Mouse (Mus musculus) regulatory T cell (primary cell): ENCODE results near the gene Hlx.

Experiments
- in situ Hi-C: fragments of 300-600 bp; cut with MboI, MseI; formaldehyde crosslinking; loops from one replicate; pipeline ENCODE4 v1.15.1; 2025; ENCODE audit warnings: high pct_unique_total_duplicates

Hlx gene

DNA sequence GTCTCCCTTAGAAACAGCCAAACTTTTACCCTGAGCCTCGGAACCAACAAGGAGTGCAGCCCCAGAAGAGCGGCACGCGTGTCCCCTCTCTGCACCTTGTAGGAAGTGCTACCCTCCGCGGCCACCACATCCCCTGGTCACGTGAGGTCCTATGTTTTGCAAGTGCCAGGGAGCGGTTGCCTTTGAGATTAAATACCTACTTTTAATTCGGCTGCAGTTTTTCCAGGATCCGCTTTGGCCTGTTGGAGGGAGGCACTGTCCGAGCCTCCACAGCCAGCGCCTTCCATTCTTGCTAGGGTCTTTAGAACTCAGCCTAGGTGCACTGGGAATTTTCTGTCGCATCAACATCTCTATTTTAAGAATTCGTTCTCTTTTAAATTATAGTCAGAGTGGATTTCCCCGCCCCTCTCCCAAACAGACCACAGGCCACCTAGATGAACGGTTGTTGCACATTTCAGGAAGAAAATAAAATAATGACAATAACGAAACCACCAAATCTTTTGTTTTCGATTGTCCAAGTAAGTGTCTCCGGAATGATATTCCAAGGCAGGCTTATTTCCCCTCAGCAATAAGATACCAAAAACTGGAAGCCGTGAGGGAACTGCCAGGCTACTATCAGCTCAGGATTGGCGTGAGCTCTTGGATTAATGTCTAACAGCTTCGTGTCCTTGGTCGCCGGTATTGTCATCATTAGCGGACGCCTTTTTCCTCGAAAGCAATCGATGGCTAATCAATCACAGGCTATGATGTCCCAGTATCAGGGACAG, 1.1 kb upstream of the Hlx start:
- in situ Hi-C loops, result loop anchor here (5.0 kb wide), 2 partner anchors 286 to 471 kb away; no protein-coding TSS in a partner anchor

DNA sequence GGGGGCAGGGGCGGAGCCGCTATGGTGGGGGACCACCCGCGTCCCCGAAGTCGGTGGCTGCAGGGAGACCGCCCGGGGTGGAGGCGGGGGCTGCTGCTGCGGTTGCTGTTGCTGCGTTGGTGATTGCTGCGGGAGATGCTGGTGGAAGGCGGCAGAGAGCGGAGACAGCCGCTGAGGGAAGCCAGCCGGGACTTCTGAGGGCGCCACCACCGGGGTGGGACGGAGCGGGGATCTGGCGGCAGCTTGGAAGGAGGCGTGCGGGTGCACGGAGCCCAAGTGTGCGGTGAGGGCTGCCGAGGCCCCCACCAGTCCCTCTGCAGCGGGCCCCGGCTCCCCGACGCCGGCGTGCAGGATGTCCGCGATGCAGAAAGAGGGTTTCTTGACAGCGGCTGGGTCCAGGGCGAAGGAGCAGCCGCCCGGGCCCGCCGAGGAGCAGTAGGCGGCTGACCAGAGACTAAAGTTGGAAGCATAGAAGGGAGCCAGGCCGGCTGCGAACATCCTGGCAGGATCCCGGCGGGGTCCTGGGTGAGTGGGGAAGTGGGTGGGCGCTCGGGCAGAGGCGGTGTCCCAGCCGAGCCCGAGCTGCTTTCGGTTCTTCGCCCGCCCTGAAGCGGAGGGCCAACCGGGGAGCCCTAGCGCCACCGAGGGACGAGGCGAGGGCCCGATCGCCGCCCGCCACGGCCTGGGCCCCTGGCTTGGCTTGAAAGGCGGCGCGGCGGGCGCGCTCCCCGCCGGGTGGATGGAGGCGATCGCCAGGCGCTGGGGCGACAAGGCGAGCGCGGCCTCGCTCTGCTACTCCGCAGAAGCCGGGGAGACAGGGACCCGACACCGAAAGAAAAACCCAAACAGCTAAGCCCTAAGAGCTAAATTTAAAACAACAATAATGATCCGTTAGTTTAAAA, 524 bp downstream of the Hlx start:
- in situ Hi-C loops, result loop anchor here (5.0 kb wide), 2 partner anchors 285 to 470 kb away; no protein-coding TSS in a partner anchor

DNA sequence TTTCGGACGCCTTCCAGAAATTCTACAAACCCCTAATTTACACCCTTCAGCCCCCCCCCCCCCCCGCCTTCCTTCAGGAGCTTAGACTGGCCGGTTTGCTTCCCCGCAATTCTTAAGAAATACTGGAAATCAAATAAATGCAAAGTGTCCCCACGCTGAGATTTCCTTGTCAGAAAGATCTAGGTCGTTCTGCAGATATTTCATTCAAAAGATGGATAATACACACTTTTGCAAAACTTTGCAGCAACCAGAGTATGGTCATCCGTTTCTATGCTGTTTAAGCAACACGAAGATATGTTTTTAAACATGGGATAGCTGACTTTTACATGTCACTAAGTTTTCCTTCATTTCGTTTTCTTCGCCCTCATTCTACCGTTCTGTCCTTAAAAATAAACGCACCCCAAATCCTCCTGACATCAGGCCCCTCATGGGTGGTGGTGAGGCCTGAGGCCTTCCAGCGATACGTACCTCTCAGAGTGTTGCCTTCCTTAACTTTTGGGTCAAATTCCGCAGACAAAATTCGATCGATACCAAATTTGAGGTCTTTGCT, 1.3 kb downstream of the Hlx start:
- in situ Hi-C loops, result loop anchor here (5.0 kb wide), 2 partner anchors 284 to 469 kb away; no protein-coding TSS in a partner anchor

DNA sequence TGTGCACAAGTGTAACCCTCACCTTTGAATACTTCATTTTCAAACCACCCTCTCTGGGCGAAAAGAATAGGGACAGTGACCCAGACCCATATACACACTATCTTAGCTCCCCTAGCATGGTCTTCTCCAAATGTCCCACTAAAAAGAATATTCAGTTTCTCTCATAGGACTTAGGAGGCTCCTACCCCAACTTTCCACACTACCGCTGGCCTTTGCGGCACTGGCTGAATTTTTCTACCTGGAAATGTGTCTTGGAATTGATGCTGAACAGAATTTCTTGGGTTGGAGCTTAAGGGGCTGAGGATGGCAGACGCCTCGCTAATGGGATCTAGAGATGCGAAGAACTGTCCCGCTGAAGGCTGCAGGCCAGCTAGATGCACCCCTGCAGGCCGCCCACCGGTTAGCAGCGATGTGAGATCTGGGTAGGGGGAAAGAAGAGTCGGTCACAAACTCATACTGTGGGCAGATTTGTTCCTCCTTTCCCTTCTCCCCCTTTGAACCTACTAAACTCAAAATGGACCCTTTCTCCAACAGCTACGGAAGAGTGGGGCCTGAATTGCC, 1.9 kb downstream of the Hlx start:
- in situ Hi-C loops, result loop anchor here (5.0 kb wide), 2 partner anchors 283 to 468 kb away; no protein-coding TSS in a partner anchor

DNA sequence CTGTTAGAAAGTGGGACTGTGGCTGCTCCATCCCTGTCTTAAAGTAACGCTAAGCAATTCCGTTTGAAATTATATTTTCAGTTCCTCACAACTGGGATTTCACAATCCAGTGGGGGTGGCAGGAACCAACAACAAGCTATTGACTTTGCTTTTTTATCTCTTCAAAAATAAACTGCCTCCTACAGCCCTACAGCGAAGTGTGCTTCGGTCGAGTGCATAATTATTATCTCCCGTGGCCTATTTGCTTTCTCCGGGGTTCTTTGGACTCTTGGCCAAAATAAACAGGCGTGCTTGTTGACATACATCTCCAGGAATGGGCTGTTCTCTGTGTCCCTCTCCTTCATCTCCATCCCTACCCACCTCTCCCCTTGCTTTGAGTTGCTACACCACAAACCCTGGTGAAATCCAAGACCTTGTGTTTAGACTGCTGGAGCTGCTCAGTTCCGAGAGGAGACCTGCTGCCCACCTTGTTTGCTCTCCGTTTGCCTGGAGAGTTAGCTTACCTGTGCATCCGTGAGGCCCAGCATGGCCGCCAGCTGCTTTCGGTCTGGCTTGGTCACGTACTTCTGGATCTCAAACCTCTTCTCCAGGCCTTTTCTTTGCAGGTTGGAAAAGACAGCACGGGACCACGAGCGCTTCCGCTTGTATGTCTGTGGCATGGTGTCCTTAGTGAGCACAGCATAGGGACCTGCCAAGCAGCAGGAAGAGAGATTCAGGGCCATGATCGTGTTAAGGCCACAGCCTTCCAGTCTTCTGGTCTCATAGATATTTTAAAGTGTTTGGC, 2.9 kb downstream of the Hlx start:
- in situ Hi-C loops, result loop anchor here (5.0 kb wide), 2 partner anchors 282 to 467 kb away; no protein-coding TSS in a partner anchor

DNA sequence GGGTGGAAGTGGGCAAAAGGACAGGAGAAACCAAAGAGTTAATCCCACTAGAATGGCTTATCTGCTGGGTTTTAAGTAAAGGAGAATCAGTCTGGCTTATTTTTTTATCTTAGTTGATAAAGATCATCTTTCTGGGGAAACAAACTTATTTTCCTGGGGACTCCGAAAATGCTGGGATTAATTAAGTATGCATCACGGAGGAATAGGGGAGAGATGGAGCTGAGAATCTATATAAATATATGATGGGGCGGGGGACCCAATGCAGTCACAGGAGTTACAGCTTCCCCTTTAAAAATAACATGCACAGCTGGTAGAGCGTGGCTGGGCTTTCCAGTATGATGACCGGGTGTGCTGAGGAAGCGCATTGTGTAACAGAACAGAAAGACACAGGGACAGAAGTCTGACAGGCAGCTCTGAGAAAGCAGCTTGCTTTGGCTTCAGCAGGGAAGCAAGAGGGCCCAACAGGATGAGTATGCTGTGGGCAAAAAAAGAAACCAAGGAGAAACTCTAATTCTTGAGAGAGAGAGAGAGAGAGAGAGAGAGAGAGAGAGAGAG, 3.8 kb downstream of the Hlx start:
- in situ Hi-C loops, result no loop called here

DNA sequence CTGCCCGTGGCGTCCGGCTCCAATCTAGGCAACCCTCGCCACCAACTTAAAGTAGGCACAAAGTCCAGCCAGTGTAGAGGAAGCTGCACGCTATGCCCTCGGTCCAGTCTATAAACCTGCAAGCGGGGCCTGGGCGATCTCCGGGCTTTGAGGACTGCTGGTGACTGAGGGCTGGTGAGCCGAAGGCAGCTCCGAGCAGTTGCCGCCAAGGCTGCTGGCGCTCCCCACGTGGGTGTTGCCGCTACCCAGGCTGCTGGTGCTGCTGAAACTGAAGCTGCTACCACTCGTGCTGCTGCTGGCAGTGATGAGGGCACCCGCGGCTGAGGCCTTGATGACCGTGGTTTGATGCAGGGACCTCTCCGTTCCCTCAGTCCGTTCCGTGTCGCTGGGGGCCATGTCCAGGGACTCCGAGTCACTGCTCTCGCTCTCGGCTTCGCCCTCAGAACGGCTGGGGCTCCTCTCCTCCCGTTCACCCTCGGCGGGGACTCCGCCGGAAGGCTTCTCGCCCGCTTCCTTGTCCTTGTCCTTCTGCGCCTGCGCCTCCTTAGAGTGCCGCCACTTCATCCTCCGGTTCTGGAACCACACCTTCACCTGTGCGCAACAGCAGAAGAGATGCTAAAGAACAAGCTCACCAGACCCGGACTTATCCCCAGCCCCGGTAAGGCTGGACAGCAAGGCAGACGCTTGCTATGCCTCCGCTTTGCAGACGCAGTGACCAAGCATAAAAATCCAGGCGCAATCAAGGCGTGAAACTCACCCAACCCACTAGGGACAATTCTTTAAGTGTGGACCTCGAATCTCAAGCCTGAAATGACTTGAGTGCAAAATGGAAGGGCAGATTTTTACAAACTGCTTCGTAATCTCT, 4.8 kb downstream of the Hlx start:
- in situ Hi-C loops, result no loop called here

DNA sequence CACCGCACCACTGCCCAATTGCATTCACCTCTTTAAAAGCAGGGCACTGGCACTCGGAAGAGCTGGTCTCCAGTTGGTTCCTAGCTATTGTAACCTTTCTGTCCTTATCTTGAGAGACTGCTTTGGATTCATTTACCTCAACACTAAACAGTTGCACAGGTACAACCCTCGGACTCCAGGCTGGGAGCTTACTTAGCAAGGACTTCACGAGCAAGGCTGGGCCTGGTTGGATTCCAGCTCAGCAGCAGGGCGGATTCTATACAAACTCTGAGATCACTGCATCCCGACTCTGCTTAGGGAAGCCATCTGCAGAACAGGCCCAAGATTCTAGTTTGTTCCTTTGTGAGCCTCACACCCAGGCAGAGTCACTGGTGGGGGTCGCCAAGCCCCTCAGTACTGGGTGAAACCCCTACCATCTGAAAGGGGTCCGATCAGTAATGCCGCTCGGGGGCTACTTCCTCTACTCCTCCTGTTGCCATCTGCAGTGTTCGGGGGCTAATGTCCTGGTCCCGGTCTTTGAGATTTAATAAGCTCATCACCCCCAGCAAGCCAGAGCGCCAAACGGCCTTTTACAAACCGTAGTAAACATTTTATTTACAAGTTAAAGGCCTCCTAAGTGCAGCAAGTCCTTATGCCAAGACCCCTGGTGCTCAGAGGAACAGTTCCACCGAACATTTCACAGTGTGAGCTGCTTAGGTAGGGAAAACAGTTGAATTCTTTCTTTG, 5.7 kb downstream of the Hlx start:
- in situ Hi-C loops, result no loop called here

DNA sequence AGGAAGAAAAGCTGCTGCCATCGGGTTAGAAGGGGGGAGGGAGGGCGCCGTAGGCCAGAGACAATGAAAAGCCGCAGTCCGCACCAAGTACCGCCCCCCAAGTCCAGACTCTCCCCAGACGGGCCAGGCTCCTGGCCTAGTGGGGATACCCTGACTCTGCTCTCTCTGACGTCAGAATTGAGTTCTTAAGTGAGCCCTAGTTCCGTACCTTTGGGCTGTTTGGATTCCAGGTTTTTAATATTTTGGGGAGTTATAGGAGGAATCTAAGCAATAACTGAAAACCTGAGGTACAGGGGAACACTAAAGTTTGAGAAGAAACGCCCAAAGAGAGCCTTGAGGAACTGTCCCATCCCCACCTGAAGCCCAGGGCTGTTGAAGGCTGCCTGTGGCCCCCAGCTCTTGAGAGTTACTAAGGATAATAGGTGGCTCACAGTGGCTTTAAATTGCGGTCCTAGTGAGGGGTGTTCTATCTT, 7.1 kb downstream of the Hlx start:
- in situ Hi-C loops, result no loop called here

DNA sequence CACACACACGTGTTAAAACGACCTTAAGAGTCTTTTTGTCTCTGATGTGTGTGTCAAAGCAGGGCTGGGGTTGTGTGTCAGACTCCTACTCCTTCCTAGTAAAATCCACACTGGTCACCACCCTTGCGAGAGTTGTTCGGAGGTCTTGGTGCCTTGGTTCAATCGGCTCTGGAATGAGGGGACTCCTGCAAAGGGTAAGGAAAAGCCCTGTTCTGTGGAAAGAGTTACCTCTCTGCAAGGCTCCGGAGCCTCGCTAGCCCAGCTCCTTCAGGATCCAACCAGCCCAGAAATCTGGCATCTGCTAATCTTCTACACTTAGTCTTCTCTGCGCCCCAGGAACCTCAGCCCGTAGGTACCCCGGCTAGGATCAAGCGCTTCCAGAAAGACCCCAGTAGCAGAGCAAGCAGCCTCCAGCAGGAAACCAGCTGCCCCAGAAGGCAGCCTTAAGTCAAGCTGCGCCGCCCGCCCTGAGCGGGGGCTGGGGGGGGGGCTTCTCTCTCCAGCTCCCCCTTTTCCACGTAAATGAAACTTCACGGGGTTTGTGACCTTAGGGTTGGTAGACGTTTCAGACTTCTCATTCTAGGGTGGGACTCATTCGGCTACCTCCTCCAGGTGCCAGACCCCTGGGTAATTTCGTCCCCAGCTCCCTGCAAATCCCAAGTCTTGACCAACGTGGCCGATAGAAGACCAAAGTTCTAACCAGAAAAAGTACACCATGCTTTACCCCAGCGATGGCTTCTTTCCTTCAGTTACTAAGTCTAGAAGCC, 7.7 kb downstream of the Hlx start:
- in situ Hi-C loops, result no loop called here

DNA sequence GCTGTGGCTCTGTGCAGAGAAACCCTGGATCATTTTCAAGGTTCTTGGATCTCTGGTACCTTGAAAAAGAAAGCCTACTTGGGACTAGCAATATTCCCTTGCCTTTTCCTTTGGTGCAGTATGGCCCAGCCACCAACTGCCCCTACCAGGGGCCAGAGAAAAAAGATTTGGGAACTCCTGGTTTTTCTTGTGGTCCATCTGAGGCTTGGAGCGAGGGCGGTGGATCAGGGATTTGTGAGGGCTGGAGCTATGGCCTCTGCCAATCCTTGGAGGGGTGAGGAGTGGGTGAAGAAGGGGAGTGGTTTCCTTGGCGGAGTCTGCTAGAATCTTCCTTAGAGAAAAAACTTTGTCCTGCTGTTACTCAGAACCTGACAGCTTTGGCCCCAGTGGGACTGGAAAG, 8.5 kb downstream of the Hlx start:
- in situ Hi-C loops, result no loop called here

DNA sequence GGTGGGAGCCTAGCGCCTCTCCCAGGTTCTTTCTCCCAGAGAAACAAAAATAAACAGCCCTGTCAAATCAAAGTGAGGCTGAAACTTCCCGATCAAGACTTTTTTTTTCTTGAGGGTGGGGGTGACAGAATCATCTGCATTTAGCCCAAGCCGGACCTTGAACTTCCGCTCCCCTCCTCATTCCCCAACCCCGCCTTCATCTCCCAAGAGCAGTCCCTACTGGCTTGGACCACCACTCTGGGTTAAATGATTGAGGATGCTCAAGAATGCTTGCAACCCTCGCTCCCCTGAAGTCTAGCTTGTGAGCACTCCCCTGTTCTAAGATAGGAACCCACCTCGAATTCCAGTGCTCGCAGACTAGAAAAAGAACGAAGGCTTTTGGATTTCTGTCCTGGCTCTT, 11.3 kb downstream of the Hlx start:
- in situ Hi-C loops, result no loop called here

DNA sequence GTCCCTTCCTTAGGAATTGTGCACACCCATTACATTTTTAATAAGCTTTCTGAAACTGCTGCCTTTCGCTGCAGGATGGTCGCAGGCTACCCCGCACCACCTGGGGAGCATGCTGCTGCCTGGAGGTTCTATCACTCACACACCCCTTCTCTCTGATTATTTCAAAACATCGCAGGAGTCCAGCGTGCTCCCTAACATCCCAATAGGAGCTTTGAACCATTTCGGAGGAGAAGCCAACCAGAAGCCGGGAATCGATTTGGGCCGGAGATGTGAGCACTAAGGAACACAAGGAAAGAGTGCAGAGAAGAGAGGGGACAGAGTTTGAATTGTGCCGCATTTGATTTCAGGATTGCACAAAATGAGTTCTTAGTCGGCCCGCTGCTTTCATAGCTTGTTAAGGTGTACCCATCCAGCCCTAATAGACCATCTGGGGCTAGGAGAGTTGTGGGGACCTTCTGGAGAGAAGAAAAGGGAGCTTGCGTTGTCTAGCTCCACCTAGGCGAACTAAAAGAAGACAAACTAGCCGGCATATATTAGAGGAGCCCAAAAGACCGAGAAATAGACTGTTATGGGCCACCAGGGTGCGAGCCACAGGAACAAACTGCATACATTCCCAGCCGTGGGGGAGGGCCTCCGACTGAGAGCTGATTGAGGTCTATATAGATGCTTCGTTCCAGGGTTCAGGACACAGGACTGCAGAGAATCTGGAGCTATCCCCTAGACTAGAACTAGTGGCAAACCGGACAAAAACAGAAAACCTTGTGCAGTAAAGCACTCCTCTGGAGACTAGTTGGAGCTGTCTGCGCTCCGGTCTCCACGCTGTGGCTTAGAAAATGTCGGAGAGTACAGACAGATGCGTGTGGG, 12.0 kb downstream of the Hlx start:
- in situ Hi-C loops, result no loop called here

DNA sequence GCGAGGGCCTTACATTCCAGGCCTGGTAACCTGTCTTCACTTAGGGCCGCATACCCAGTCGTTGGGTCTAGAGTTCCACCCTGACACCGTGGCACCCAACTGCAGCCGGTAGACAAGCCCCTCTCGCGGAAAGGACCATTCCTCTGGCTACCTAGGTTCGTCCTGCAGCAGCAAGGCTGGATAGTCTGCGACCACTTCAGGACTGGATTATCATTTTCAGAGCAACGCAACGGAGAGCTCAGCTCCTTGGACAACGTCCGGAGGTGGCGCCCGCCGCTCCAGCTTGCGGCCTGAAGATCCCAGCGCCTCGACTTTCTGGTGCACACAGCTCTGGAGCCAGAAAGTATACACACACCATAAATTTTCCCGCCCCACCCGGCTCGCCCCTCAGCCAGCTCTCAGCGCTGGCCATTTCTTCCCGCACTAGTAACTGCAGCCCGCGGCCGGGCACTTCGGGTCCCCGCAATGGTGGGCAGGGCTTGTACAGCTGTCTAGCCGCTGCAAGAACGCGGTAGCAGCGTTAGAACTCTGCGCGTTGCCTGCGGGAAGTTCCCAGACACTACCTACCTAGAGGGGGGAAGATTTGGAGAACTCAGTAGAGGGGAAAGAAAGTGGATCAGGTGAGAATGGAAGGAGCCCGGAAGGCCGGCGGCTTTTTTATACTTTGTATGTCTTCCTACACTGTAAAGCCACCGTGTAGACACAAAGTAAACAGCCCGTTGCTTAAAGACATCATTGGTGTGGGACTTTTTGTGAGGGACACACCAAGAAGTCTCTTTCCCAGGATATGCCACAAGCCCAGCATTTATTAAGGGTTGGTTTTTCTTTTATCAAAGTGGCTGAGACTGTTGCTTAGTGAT, 13.9 kb downstream of the Hlx start:
- in situ Hi-C loops, result no loop called here

DNA sequence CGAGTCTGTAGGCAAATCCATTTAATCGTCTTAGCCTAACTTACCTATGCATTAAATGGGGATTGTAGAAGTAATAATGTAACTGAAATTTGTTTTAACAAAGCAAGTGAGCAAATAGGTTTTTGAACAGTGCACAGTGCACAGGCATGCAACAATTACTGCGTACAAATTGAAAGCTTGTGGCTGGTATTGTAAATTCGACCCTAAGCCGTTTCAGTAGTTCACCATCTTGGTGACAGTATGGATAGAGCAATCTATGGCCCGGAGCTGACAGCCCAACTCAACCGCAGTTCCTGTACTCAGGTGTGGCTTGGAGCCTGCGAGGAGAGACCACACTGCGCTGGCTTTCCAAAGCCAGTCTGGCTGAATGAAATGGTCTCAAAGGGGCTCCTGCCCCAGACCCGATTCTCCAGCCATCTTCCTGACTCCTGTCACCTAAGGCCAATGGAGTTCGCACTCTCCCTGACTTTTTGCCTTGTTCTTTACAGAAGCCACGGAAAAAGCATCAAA, 14.7 kb downstream of the Hlx start:
- in situ Hi-C loops, result no loop called here

DNA sequence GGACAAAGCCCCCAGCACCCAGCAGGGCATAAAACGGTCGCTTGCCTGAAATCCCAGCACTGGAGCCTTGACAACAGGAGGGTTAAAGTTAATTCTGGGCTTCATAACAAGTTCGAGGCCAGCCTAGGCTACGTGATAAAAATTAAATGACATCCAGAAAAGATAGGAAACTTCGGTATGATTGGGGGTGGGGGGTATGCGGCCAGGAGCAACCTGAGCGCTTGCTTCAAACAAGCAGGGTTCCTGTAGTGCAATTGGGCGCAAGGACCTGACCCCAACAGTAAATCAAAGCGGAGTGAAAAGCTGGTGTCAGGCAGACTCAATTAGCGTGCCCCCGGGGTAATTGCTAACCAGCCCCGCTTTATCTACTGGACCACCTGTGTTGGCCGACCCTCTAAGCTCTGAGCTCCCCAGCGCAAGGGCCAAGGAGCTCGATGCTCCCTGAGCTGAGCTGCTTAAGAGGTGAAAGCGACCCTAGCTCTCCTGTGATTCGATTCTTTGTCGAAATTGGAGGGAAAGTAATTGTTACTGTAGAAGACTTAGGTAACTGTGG, 15.3 kb downstream of the Hlx start:
- in situ Hi-C loops, result no loop called here
